Mouse (Mus musculus) gonadal fat pad, adult 2 months (tissue): ENCODE data around the gene Mmel1. TPM values are rescaled to one million over a fixed set of nuclear protein-coding genes. Genes with fewer than 3 reads are reported as not detected.

Experiments
- DNase-seq: peaks from one replicate; pipeline ENCODE4 v3.0.0-alpha.2; 2012; ENCODE audit warnings: low read depth
- polyA plus RNA-seq: library from polyadenylated mRNA; depleted of rRNA; stranded (reverse); fragments of >200 nt; gene quantifications from 2 replicates; pipeline ENCODE4 v1.2.3, GENCODE M21; 2012; rRNA removed

The Mmel1 gene
- polyA plus RNA-seq = 0.32 and 0.56 TPM in 2 replicates

- no peak for DNase-seq
These were observed at the start of gene Mmel1 for GRCm38 (mm10) chr4:154869440-154869839. Gene Mmel1 (plus strand): TSS chr4:154869585.

- no peak for DNase-seq
These were observed 43.7 kb upstream of the Mmel1 start for GRCm38 (mm10) chr4:154825662-154826061.

- DNase-seq = no peak
These were observed 43.2 kb upstream of the Mmel1 start for GRCm38 (mm10) chr4:154826224-154826623.

- DNase-seq = no peak
These were observed 42.2 kb upstream of the Mmel1 start for GRCm38 (mm10) chr4:154827181-154827580.

- DNase-seq = no peak
These were observed 41.3 kb upstream of the Mmel1 start for GRCm38 (mm10) chr4:154827861-154828610.

- DNase-seq = no peak
These were observed 37.3 kb upstream of the Mmel1 start for GRCm38 (mm10) chr4:154831915-154832573.

- DNase-seq = no peak
These were observed 33.0 kb upstream of the Mmel1 start for GRCm38 (mm10) chr4:154836183-154836915.

- DNase-seq = no peak
These were observed 32.2 kb upstream of the Mmel1 start, which contains the start of gene Ttc34 for GRCm38 (mm10) chr4:154837170-154837569. Gene Ttc34 (plus strand): TSS chr4:154837459.

GRCm38 (mm10) chr4:154838741-154839140 is 30.6 kb upstream of the Mmel1 start:
- no peak for DNase-seq

GRCm38 (mm10) chr4:154839406-154839805 is 30.0 kb upstream of the Mmel1 start:
- no peak for DNase-seq

- no peak for DNase-seq
These were observed 16.7 kb upstream of the Mmel1 start for GRCm38 (mm10) chr4:154852696-154853095.

- DNase-seq = no peak
These were observed 15.5 kb upstream of the Mmel1 start for GRCm38 (mm10) chr4:154853881-154854280.

GRCm38 (mm10) chr4:154854676-154855345 is 14.6 kb upstream of the Mmel1 start:
- no peak for DNase-seq

GRCm38 (mm10) chr4:154855721-154856479 is 13.5 kb upstream of the Mmel1 start:
- DNase-seq = no peak

DNA sequence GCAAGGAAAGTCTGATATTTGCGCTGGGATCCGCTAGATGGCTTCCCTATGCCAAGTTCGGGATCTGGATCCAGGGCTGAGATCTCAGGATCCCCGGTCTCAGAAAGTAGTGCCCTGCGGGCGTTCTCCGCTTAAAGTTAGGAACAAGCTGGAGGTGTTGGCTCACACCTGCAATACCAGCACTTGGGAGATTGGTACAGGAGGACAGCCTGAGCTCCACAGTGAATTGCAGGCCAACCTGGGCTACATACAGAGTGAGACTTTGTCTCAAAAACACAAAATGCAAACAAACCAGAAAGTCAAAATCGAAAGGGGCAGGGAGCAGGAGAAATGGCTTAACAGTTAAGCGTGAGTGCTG is 12.9 kb upstream of the Mmel1 start:
- DNase-seq = no peak

DNA sequence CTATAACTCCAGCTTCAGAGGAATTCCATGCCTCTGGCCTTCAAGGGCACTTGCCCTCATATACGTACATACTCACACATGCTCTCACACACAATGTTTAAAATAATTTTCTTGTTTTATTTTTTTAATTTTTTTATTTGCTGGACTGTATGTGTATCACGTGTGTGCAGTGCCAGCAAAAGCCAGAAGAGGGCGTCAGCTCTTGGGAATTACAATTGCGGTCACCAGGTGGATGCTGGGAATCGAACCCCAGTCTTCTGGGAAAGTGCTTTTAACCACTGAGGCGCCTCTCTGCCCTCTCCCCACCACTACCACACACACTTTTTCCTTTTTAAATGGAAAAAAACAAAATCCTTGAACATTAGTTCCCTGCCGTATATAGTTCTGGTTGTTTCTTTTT is 12.5 kb upstream of the Mmel1 start:
- DNase-seq = no peak

DNA sequence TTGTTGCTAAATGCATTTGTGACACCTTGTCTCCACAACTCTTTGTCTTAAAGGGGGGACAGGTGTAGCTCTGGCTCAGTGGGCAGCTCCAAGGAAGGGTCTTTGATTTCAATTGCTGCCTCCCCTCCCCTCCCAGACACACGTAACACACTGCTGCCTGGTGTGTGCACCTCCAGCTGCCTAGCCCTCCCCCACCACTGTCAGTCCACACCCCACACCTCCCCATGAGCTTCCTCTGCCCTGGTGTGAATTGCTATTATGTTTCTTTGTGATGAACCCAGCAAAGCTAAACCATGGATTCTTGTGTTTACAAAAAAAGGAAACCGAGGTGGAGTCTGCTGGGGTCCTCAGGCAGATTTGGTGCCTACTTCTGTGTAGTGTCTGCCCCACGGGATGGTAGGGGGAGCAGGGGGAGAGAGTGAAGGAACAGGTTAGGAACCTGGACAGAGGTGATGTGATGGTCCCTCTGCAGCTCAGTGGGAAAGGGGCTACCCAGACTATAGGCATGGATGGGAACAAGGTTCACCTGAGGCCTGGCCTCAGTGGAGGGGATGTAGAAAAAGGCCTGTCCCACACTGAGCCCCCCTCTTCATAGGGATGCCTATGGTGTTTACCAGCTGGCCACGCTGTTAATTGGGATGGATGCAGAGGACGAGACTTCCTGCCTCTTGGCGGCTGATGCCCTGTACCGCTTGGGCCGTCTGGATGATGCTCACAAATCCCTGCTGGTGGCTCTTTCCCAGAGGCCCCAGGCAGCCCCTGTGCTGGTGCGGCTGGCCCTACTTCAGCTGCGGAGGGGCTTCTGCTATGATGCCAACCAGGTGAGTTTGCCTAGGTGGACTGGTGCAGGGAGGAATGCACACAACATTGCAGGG is 11.8 kb upstream of the Mmel1 start:
- DNase-seq = no peak

- no peak for DNase-seq
These were observed 10.8 kb upstream of the Mmel1 start for GRCm38 (mm10) chr4:154858601-154859000.

- DNase-seq = no peak
These were observed 7.4 kb upstream of the Mmel1 start for GRCm38 (mm10) chr4:154861967-154862366.

DNA sequence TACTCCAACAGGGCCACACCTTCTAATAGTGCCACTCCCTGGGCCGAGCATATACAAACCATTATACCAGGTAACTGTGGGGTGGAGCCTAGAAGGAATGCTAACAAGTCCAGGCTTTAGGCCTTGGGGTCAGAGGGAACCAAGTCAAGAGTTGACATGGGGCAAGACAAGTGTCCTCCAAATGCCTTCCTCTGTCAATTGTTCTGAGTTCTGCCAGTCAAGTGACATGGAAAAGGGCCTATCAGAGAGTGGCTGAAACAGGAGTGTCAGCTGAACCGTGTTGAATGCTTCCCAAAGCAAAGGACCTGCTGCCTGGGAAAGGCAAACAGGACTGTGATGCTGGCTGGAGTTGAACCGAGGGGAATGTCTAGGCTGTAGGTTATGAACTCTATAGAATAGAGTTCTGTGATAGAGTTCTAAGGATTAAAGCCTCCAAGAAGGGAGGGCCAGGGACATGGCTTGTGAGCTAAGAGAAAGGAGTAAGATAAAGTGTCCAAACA is 5.9 kb upstream of the Mmel1 start:
- no peak for DNase-seq
